7 mouse cellular contexts compared by ENCODE assay signal in the genomic region with DNA sequence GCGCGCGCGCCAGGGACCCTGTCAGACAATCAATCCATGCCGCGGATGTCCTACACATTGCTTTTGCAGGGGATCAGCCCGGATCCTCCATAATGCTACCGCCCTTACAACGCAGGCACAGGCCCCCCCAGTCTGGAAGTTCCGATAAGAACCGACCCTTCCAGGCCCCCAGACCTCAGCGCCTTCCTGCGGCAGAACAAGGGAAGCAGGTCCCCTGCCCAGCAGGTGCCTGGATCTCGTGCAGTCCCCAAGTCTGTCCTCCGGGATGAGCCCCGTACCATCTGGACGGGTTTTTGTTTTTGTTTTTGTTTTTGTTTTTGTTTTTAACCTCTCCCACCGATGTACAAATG. TPM values are rescaled to one million over a fixed set of nuclear protein-coding genes. Genes with fewer than 3 reads are reported as not detected.
A peak's percentile ranks its signal among the peaks of the same experiment; 100 is the strongest.
DNase-seq lines count a peak whose midpoint lies in the region; ATAC-seq and TF ChIP-seq lines count a peak whose summit lies in the region.

No protein-coding gene starts in this region.

- peak; percentile 38; the same call in 1 of the 2 replicates for TF ChIP-seq POLR2A in lung, adult 2 months (IDR thresholded peaks at IDR 0.05; ENCODE audit: borderline replicate concordance, extremely low read depth, low read depth, low read length)
- TF ChIP-seq POLR2A in embryonic fibroblast, embryonic 13.5 days (IDR thresholded peaks at IDR 0.05; ENCODE audit: low read depth, low read length) = no peak

- H3K4me3 ChIP-seq in lung, adult 2 months (replicated peaks; ENCODE audit: extremely low read depth, low read depth, low read length) = peak overlapping the region; percentile 62
- peak overlapping the region; percentile 33 for H3K4me3 ChIP-seq in embryonic fibroblast, embryonic 13.5 days (ENCODE audit: insufficient read depth, low read length)
- peak overlapping the region; percentile 65 for H3K4me3 ChIP-seq in intestine, embryonic 15.5 days (replicated peaks)
- peak overlapping the region; percentile 87 for H3K4me3 ChIP-seq in neural tube, embryonic 13.5 days

- no peak for TF ChIP-seq CTCF in lung, adult 2 months (IDR thresholded peaks at IDR 0.05; ENCODE audit: insufficient read depth, low read length)
- no peak for TF ChIP-seq CTCF in embryonic fibroblast, embryonic 13.5 days (IDR thresholded peaks at IDR 0.05; ENCODE audit: borderline replicate concordance, insufficient read depth, low read length)

- peaks cover 2% of the 10 kb centered on the region; the same call in 1 of the 2 replicates for H3K4me1 ChIP-seq in lung, adult 2 months (ENCODE audit: control insufficient read depth, insufficient read depth, low read length)
- peaks cover 4% of the 10 kb centered on the region; the same call in 1 of the 2 replicates for H3K4me1 ChIP-seq in embryonic fibroblast, embryonic 13.5 days (ENCODE audit: control insufficient read depth, insufficient read depth, low read length)
- H3K4me1 ChIP-seq in intestine, embryonic 15.5 days (replicated peaks) = peaks cover 9% of the 10 kb centered on the region
- H3K4me1 ChIP-seq in neural tube, embryonic 13.5 days (replicated peaks) = peaks cover 54% of the 10 kb centered on the region

- H3K27me3 ChIP-seq in intestine, embryonic 15.5 days (replicated peaks) = peaks cover 8% of the 10 kb centered on the region
- H3K27me3 ChIP-seq in neural tube, embryonic 13.5 days = peaks cover 7% of the 10 kb centered on the region; the same call in 1 of the 2 replicates

- H3K36me3 ChIP-seq in intestine, embryonic 15.5 days = no peaks in the 10 kb centered on the region
- H3K36me3 ChIP-seq in neural tube, embryonic 13.5 days = no peaks in the 10 kb centered on the region

- no peak for DNase-seq in lung, adult 2 months
- DNase-seq in lung, postnatal 4 days = no peak
- no peak for DNase-seq in left cerebral cortex, adult 8-10 months (ENCODE audit: low spot score in 2 of 2)

- no peaks in the 10 kb centered on the region for H3K9me3 ChIP-seq in intestine, embryonic 15.5 days
- no peaks in the 10 kb centered on the region for H3K9me3 ChIP-seq in neural tube, embryonic 13.5 days

- no peak overlapping the region for H3K27ac ChIP-seq in embryonic fibroblast, embryonic 13.5 days (ENCODE audit: insufficient read depth, low read length)
- no peak overlapping the region for H3K27ac ChIP-seq in intestine, embryonic 15.5 days
- H3K27ac ChIP-seq in neural tube, embryonic 13.5 days (replicated peaks) = peak overlapping the region; percentile 75

- no peak; the same call in 1 of the 2 replicates for ATAC-seq in intestine, embryonic 15.5 days
- ATAC-seq in neural tube, embryonic 13.5 days (ENCODE audit: low read depth) = peak; percentile 54
- no peak for ATAC-seq in granulocyte monocyte progenitor cell, adult 5-6 weeks (replicated peaks; ENCODE audit: poor library complexity, severe bottlenecking)

- H3K4me2 ChIP-seq in intestine, embryonic 15.5 days (replicated peaks) = peak overlapping the region; percentile 90
- H3K4me2 ChIP-seq in neural tube, embryonic 13.5 days = peak overlapping the region; percentile 93

- H3K9ac ChIP-seq in intestine, embryonic 15.5 days = peak overlapping the region; percentile 49; the same call in 1 of the 2 replicates
- peak overlapping the region; percentile 91 for H3K9ac ChIP-seq in neural tube, embryonic 13.5 days

- WGBS in lung, adult 2 months = 1% methylated on average over 18 of the region's 18 CpGs
- 0% methylated on average over 18 of the region's 18 CpGs for WGBS in intestine, embryonic 15.5 days
- WGBS in neural tube, embryonic 13.5 days = under 1% methylated on average over 18 of the region's 18 CpGs

RNA-seq across cellular contexts. Expression of a gene that starts 0.4 kb away (rescaled TPM):
- polyA plus RNA-seq in lung, adult 2 months (2012; rRNA removed) = 190 and 236 TPM in 2 replicates
- 0.15 and 0.28 TPM in 2 replicates for polyA plus RNA-seq in embryonic fibroblast, embryonic 13.5 days (2011; ENCODE audit: insufficient read length, low read depth, missing spikeins)
- 45.0 and 45.3 TPM in 2 replicates for polyA plus RNA-seq in intestine, embryonic 15.5 days (2015; fragmentation: Nextera tagmentation; extraction: Ambion mirVana)
- 14.8 and 15.3 TPM in 2 replicates for polyA plus RNA-seq in neural tube, embryonic 13.5 days (2015; fragmentation: Nextera tagmentation; extraction: Ambion mirVana)
- total RNA-seq in left cerebral cortex, adult 8-10 months (2022) = 10 to 100 TPM; 20.1 to 23.1 (median 21.0) TPM
- total RNA-seq in granulocyte monocyte progenitor cell, adult 5-6 weeks (2014; fragmentation: Nextera tagmentation) = not detected in 2 replicates
- total RNA-seq in granulocyte monocyte progenitor cell, adult 5-6 weeks (2017) = 0.05 TPM in 1 of 2 replicates, not detected in the other

Comparison
In these comparisons a context has a peak if more than half of its experiments do, and no peak if none do; other contexts are left out.
1. H3K4me3 ChIP-seq: peak in every context shown above with its lines; median percentile 87 in neural tube, embryonic 13.5 days; 65 in intestine, embryonic 15.5 days; 62 in lung, adult 2 months; 33 in embryonic fibroblast, embryonic 13.5 days.
2. RNA of a gene that starts 0.4 kb away (polyA plus RNA-seq): 190 to 236 TPM in lung, adult 2 months, 45.0 to 45.3 TPM in intestine, embryonic 15.5 days and 14.8 to 15.3 TPM in neural tube, embryonic 13.5 days; 0.15 to 0.28 TPM in embryonic fibroblast, embryonic 13.5 days; every median in the first group is over 10 times any median in the second.